ENCODE assay signal across 26 mouse cellular contexts in the genomic region with DNA sequence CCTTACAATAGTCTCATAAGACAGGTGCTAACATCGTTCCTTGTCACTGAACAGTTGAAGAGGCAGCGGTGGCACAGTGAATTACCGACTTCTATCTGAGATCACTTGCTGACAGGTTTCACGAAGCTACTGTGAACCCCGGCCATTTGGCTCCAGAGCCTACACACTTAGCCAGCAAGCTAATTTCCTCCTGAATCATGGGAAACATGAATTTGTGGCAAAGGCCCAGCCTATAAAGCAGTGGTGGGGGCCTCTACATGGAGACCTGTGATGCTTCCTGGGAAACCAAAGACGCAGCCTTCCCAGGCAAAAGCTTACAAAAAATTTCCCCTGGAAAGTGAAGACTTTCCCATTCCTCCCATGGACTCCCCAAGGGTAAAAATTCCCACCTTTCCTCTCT.
DNase-seq lines count a peak whose midpoint lies in the region; ATAC-seq lines count a peak whose summit lies in the region.
"Had no signal": no experiment of that assay in that cellular context is flagged by ENCODE, and none has a peak within 500 bp of the region (broad histone marks: within the 10 kb centered on the region; RNA-seq: fewer than 3 reads in every experiment).

No protein-coding gene starts in this region.

- H3K27me3 ChIP-seq in embryonic facial prominence, embryonic 14.5 days (replicated peaks; ENCODE audit: control insufficient read depth, insufficient read depth, low read length) = no peaks in the 10 kb centered on the region
- H3K27me3 ChIP-seq in embryonic facial prominence, embryonic 10.5 days (replicated peaks; ENCODE audit: low read depth, poor library complexity, severe bottlenecking) = no peaks in the 10 kb centered on the region
- H3K27me3 ChIP-seq in heart, embryonic 11.5 days (ENCODE audit: control insufficient read depth, insufficient read depth, low read length) = no peaks in the 10 kb centered on the region
- H3K27me3 ChIP-seq in embryonic facial prominence, embryonic 15.5 days = no peaks in the 10 kb centered on the region
- H3K27me3 ChIP-seq: intestine, embryonic 15.5 days; limb, embryonic 13.5 days; liver, embryonic 13.5 days; stomach, embryonic 15.5 days had no signal

- no peaks in the 10 kb centered on the region for H3K4me1 ChIP-seq in embryonic facial prominence, embryonic 14.5 days (ENCODE audit: control insufficient read depth, insufficient read depth, low read length)
- H3K4me1 ChIP-seq in embryonic facial prominence, embryonic 10.5 days = peaks cover 3% of the 10 kb centered on the region; the same call in 1 of the 2 replicates
- no peaks in the 10 kb centered on the region for H3K4me1 ChIP-seq in heart, embryonic 11.5 days (ENCODE audit: control insufficient read depth, insufficient read depth, low read length)
- no peaks in the 10 kb centered on the region for H3K4me1 ChIP-seq in embryonic facial prominence, embryonic 15.5 days
- H3K4me1 ChIP-seq: forebrain, embryonic 10.5 days; intestine, embryonic 15.5 days; limb, embryonic 13.5 days; stomach, embryonic 15.5 days had no signal

- no peak for ATAC-seq in embryonic facial prominence, embryonic 14.5 days (ENCODE audit: low read depth)
- ATAC-seq in heart, embryonic 11.5 days (replicated peaks; ENCODE audit: insufficient number of reproducible peaks, low FRiP score, low TSS enrichment) = no peak
- peak; percentile 56 for ATAC-seq in embryonic facial prominence, embryonic 15.5 days (ENCODE audit: insufficient number of reproducible peaks, low FRiP score, low TSS enrichment, low read depth)
- ATAC-seq: Patski had no signal

- no peaks in the 10 kb centered on the region for H3K9me3 ChIP-seq in embryonic facial prominence, embryonic 14.5 days (ENCODE audit: control insufficient read depth, low read length)
- no peaks in the 10 kb centered on the region for H3K9me3 ChIP-seq in embryonic facial prominence, embryonic 10.5 days
- H3K9me3 ChIP-seq in heart, embryonic 11.5 days (replicated peaks; ENCODE audit: control insufficient read depth, low read length) = no peaks in the 10 kb centered on the region
- no peaks in the 10 kb centered on the region for H3K9me3 ChIP-seq in embryonic facial prominence, embryonic 15.5 days (replicated peaks)
- H3K9me3 ChIP-seq: forebrain, embryonic 10.5 days; intestine, embryonic 15.5 days; limb, embryonic 13.5 days; liver, embryonic 13.5 days; stomach, embryonic 15.5 days had no signal

- intact Hi-C loops in left cerebral cortex, postnatal 4 days (cut with DNase I) = no loop called here
- intact Hi-C loops in left cerebral cortex, postnatal 14 days (cut with DNase I) = no loop called here

- 90% methylated on average over 6 of the region's 6 CpGs for WGBS in embryonic facial prominence, embryonic 14.5 days
- 93% methylated on average over 6 of the region's 6 CpGs for WGBS in embryonic facial prominence, embryonic 10.5 days
- WGBS in heart, embryonic 11.5 days (ENCODE audit: insufficient replicate concordance) = 87% methylated on average over 6 of the region's 6 CpGs
- WGBS in embryonic facial prominence, embryonic 15.5 days = 76% methylated on average over 6 of the region's 6 CpGs

- no peak overlapping the region for H3K4me2 ChIP-seq in embryonic facial prominence, embryonic 14.5 days (ENCODE audit: low read depth, low read length)
- H3K4me2 ChIP-seq in heart, embryonic 11.5 days = no peak overlapping the region
- no peak overlapping the region for H3K4me2 ChIP-seq in embryonic facial prominence, embryonic 15.5 days (replicated peaks)
- H3K4me2 ChIP-seq: intestine, embryonic 15.5 days; limb, embryonic 13.5 days; liver, embryonic 13.5 days; stomach, embryonic 15.5 days had no signal

- no peak overlapping the region for H3K9ac ChIP-seq in embryonic facial prominence, embryonic 14.5 days (ENCODE audit: low read depth, low read length)
- H3K9ac ChIP-seq in heart, embryonic 11.5 days (ENCODE audit: low read depth, low read length) = no peak overlapping the region
- H3K9ac ChIP-seq in embryonic facial prominence, embryonic 15.5 days = no peak overlapping the region
- H3K9ac ChIP-seq: intestine, embryonic 15.5 days; limb, embryonic 13.5 days; liver, embryonic 13.5 days; stomach, embryonic 15.5 days had no signal

- peak; percentile 60 for DNase-seq in embryonic facial prominence, embryonic 14.5 days (ENCODE audit: low spot score)
- DNase-seq in embryonic facial prominence, embryonic 10.5 days (ENCODE audit: low spot score) = no peak
- peak; percentile 79 for DNase-seq in heart, adult 11 months
- peak; percentile 45 for DNase-seq in left cerebral cortex, postnatal 4 days
- no peak for DNase-seq in left cerebral cortex, postnatal 14 days (ENCODE audit: low spot score in 2 of 2)
- no peak for DNase-seq in layer of hippocampus, adult 11-12 months (ENCODE audit: low spot score)
- DNase-seq: adrenal gland, postnatal 10 days; cerebellum, adult 11-12 months; cerebellum, adult 9-11 months; gastrocnemius, postnatal 10 days; kidney, adult 8-10 months; kidney, postnatal 10 days; layer of hippocampus, adult 9-11 months; liver, embryonic 13.5 days; lung, adult 18-20 months; lung, postnatal 10 days; midbrain, embryonic 14.5 days; right cerebral cortex, postnatal 25 days; thymus, postnatal 14 days had no signal

- H3K4me3 ChIP-seq in embryonic facial prominence, embryonic 14.5 days (ENCODE audit: low read depth, low read length) = no peak overlapping the region
- H3K4me3 ChIP-seq in embryonic facial prominence, embryonic 10.5 days = no peak overlapping the region
- no peak overlapping the region for H3K4me3 ChIP-seq in heart, embryonic 11.5 days (ENCODE audit: low read depth, low read length)
- no peak overlapping the region for H3K4me3 ChIP-seq in embryonic facial prominence, embryonic 15.5 days (replicated peaks)
- H3K4me3 ChIP-seq: forebrain, embryonic 10.5 days; intestine, embryonic 15.5 days; limb, embryonic 13.5 days; liver, embryonic 13.5 days; stomach, embryonic 15.5 days had no signal

- no peak overlapping the region for H3K27ac ChIP-seq in embryonic facial prominence, embryonic 14.5 days (replicated peaks; ENCODE audit: low read depth, low read length)
- H3K27ac ChIP-seq in embryonic facial prominence, embryonic 10.5 days (replicated peaks) = no peak overlapping the region
- no peak overlapping the region for H3K27ac ChIP-seq in heart, embryonic 11.5 days (ENCODE audit: low read depth, low read length)
- no peak overlapping the region for H3K27ac ChIP-seq in embryonic facial prominence, embryonic 15.5 days (replicated peaks)
- H3K27ac ChIP-seq: forebrain, embryonic 10.5 days; intestine, embryonic 15.5 days; limb, embryonic 13.5 days; liver, embryonic 13.5 days; stomach, embryonic 15.5 days had no signal

- no peaks in the 10 kb centered on the region for H3K36me3 ChIP-seq in embryonic facial prominence, embryonic 14.5 days (ENCODE audit: control insufficient read depth, insufficient read depth, low read length)
- H3K36me3 ChIP-seq in embryonic facial prominence, embryonic 10.5 days (replicated peaks) = no peaks in the 10 kb centered on the region
- no peaks in the 10 kb centered on the region for H3K36me3 ChIP-seq in heart, embryonic 11.5 days (ENCODE audit: control insufficient read depth, insufficient read depth, low read length)
- H3K36me3 ChIP-seq in embryonic facial prominence, embryonic 15.5 days = no peaks in the 10 kb centered on the region
- H3K36me3 ChIP-seq: forebrain, embryonic 10.5 days; intestine, embryonic 15.5 days; limb, embryonic 13.5 days; liver, embryonic 13.5 days; stomach, embryonic 15.5 days had no signal

Comparison
In these comparisons a context has a peak if more than half of its experiments do, and no peak if none do; other contexts are left out.
1. DNase-seq: peak in embryonic facial prominence, embryonic 14.5 days (single experiment), heart, adult 11 months (single experiment) and left cerebral cortex, postnatal 4 days (single experiment); none in embryonic facial prominence, embryonic 10.5 days (single experiment), left cerebral cortex, postnatal 14 days (0 of 2) and layer of hippocampus, adult 11-12 months (single experiment).